Comparison of ENCODE assay signal across 8 mouse cellular contexts in genomic region chr6:28831011-28831853, GRCm38 (mm10). TPM values are rescaled to one million over a fixed set of nuclear protein-coding genes. Genes with fewer than 3 reads are reported as not detected.
A peak's percentile ranks its signal among the peaks of the same experiment; 100 is the strongest.
DNase-seq lines count a peak whose midpoint lies in the region; ATAC-seq and TF ChIP-seq lines count a peak whose summit lies in the region.

Lrrc4 (minus strand) TSS chr6:28831747.

- H3K4me2 ChIP-seq in kidney, embryonic 14.5 days (replicated peaks; ENCODE audit: low read depth, low read length), result peak within 1 kb of the TSS; percentile 100
- peak within 1 kb of the TSS; percentile 98 for H3K4me2 ChIP-seq in forebrain, embryonic 15.5 days (replicated peaks)
- peak within 1 kb of the TSS; percentile 100 for H3K4me2 ChIP-seq in limb, embryonic 14.5 days (replicated peaks; ENCODE audit: low read depth, low read length, severe bottlenecking)

- 27% methylated on average over 27 of the region's 27 CpGs for WGBS in kidney, embryonic 14.5 days
- WGBS in forebrain, embryonic 15.5 days, result 25% methylated on average over 27 of the region's 27 CpGs
- 27% methylated on average over 27 of the region's 27 CpGs for WGBS in limb, embryonic 14.5 days

- peaks cover 6% of the 10 kb centered on the region; the same call in 1 of the 2 replicates for H3K27me3 ChIP-seq in kidney, embryonic 14.5 days (ENCODE audit: control insufficient read depth, insufficient read depth, low read length)
- no peaks in the 10 kb centered on the region for H3K27me3 ChIP-seq in forebrain, embryonic 15.5 days
- H3K27me3 ChIP-seq in limb, embryonic 14.5 days (ENCODE audit: control insufficient read depth, insufficient read depth, low read length), result peaks cover 29% of the 10 kb centered on the region

- TF ChIP-seq CTCF in brain, embryonic 14.5 days (IDR thresholded peaks at IDR 0.05; ENCODE audit: borderline replicate concordance, extremely low read depth, insufficient read depth, insufficient read length), result no peak

- no peak for ATAC-seq in kidney, embryonic 14.5 days (ENCODE audit: low FRiP score, low TSS enrichment)
- ATAC-seq in forebrain, embryonic 15.5 days (replicated peaks), result peak; percentile 1; the same call in 1 of the 2 replicates
- no peak for ATAC-seq in limb, embryonic 14.5 days (ENCODE audit: low FRiP score, low read depth)

- no peaks in the 10 kb centered on the region for H3K9me3 ChIP-seq in kidney, embryonic 14.5 days (ENCODE audit: control insufficient read depth, low read length)
- no peaks in the 10 kb centered on the region for H3K9me3 ChIP-seq in forebrain, embryonic 15.5 days
- no peaks in the 10 kb centered on the region for H3K9me3 ChIP-seq in limb, embryonic 14.5 days (ENCODE audit: control insufficient read depth, low read length)

- H3K36me3 ChIP-seq in kidney, embryonic 14.5 days (ENCODE audit: control insufficient read depth, insufficient read depth, low read length), result no peaks in the 10 kb centered on the region
- peaks cover 7% of the 10 kb centered on the region; the same call in 1 of the 2 replicates for H3K36me3 ChIP-seq in forebrain, embryonic 15.5 days
- no peaks in the 10 kb centered on the region for H3K36me3 ChIP-seq in limb, embryonic 14.5 days (ENCODE audit: control insufficient read depth, insufficient read depth, low read length)

- DNase-seq in kidney, adult 8-10 months, result no peak
- DNase-seq in brain, embryonic 14.5 days (ENCODE audit: low read depth), result peak; percentile 68
- DNase-seq in limb, embryonic 14.5 days (ENCODE audit: low spot score), result no peak
- DNase-seq in c-Kit-positive CD71-positive TER-119-positive erythroid progenitor cells, embryonic 14.5 days (ENCODE audit: low spot score), result no peak
- no peak for DNase-seq in ovary, adult 18-20 months (ENCODE audit: low spot score)
- DNase-seq in kidney, adult 11 months, result no peak

- H3K9ac ChIP-seq in kidney, embryonic 14.5 days (ENCODE audit: low read depth, low read length), result peak within 1 kb of the TSS; percentile 81
- peak within 1 kb of the TSS; percentile 88 for H3K9ac ChIP-seq in forebrain, embryonic 15.5 days (replicated peaks)
- peak within 1 kb of the TSS; percentile 60 for H3K9ac ChIP-seq in limb, embryonic 14.5 days (ENCODE audit: low read depth, low read length, severe bottlenecking)

- H3K4me3 ChIP-seq in kidney, embryonic 14.5 days (ENCODE audit: low read length), result peak within 1 kb of the TSS; percentile 67
- peak within 1 kb of the TSS; percentile 76 for H3K4me3 ChIP-seq in forebrain, embryonic 15.5 days
- peak within 1 kb of the TSS; percentile 59 for H3K4me3 ChIP-seq in limb, embryonic 14.5 days (replicated peaks; ENCODE audit: low read length)

- H3K27ac ChIP-seq in kidney, embryonic 14.5 days (ENCODE audit: low read depth, low read length), result no peak within 1 kb of the TSS
- peak within 1 kb of the TSS; percentile 96 for H3K27ac ChIP-seq in forebrain, embryonic 15.5 days (replicated peaks)
- no peak within 1 kb of the TSS for H3K27ac ChIP-seq in limb, embryonic 14.5 days (replicated peaks; ENCODE audit: low read depth, low read length)

- no peak for TF ChIP-seq POLR2A in brain, embryonic 14.5 days (IDR thresholded peaks at IDR 0.05; ENCODE audit: borderline replicate concordance, extremely low read depth, insufficient read depth, insufficient read length, poor library complexity, severe bottlenecking)
- TF ChIP-seq POLR2A in limb, embryonic 14.5 days (IDR thresholded peaks at IDR 0.05; ENCODE audit: borderline replicate concordance, extremely low read depth, insufficient read depth, insufficient read length), result no peak

- peaks cover 12% of the 10 kb centered on the region for H3K4me1 ChIP-seq in kidney, embryonic 14.5 days (ENCODE audit: control insufficient read depth, insufficient read depth, low read length)
- H3K4me1 ChIP-seq in forebrain, embryonic 15.5 days, result peaks cover 62% of the 10 kb centered on the region
- peaks cover 7% of the 10 kb centered on the region; the same call in 1 of the 2 replicates for H3K4me1 ChIP-seq in limb, embryonic 14.5 days (ENCODE audit: control insufficient read depth, insufficient read depth, low read length)

RNA-seq across cellular contexts. Expression of gene Lrrc4, which starts in this region (rescaled TPM):
- 1.6 and 2.8 TPM in 2 replicates for polyA plus RNA-seq in kidney, embryonic 14.5 days (2014; fragmentation: Nextera tagmentation; extraction: Ambion mirVana)
- 23.4 and 28.4 TPM in 2 replicates for polyA plus RNA-seq in brain, embryonic 14.5 days (2012; rRNA removed)
- polyA plus RNA-seq in forebrain, embryonic 15.5 days (2015; fragmentation: Nextera tagmentation; extraction: Ambion mirVana), result 6.4 and 6.5 TPM in 2 replicates
- polyA plus RNA-seq in limb, embryonic 14.5 days (2012; rRNA removed), result 0.99 and 1.0 TPM in 2 replicates
- 0.61 TPM in 2 replicates for polyA plus RNA-seq in limb, embryonic 14.5 days (2014; fragmentation: Nextera tagmentation; extraction: Ambion mirVana)
